Mouse (Mus musculus): ENCODE measurements around the gene Cyp4f39.

- no peak for TF ChIP-seq CTCF (conservative IDR thresholded peaks at IDR 0.05 in 1 of 2, IDR thresholded peaks at IDR 0.05 in 1 of 2; ENCODE audit: low read depth in 2 of 2, low read length in 2 of 2)
- TF ChIP-seq POLR2A (IDR thresholded peaks at IDR 0.05; ENCODE audit: low read depth, low read length), result no peak
- no peak for TF ChIP-seq TCF12 (IDR thresholded peaks at IDR 0.05; ENCODE audit: low read depth, low read length)
- no peak for TF ChIP-seq GABPA (IDR thresholded peaks at IDR 0.05; ENCODE audit: insufficient replicate concordance, low read depth, low read length)
- TF ChIP-seq E2F4 (IDR thresholded peaks at IDR 0.05; ENCODE audit: insufficient replicate concordance, low read depth, low read length), result no peak
- no peak for TF ChIP-seq UBTF (IDR thresholded peaks at IDR 0.05; ENCODE audit: low read depth, low read length)
- TF ChIP-seq MAZ (IDR thresholded peaks at IDR 0.05; ENCODE audit: low read depth, low read length), result no peak
- no peak for TF ChIP-seq NRF1 (IDR thresholded peaks at IDR 0.05; ENCODE audit: low read depth, low read length)
- no peak for TF ChIP-seq HCFC1 (IDR thresholded peaks at IDR 0.05; ENCODE audit: low read depth, low read length)
- TF ChIP-seq SIN3A (IDR thresholded peaks at IDR 0.05; ENCODE audit: low read length), result no peak
- no peak for TF ChIP-seq TBP (conservative IDR thresholded peaks at IDR 0.05; ENCODE audit: low read depth, low read length)
These were observed 32.5 kb upstream of the Cyp4f39 start for GRCm38 (mm10) chr17:32419989-32420388.
